Mouse (Mus musculus) limb, embryonic 12.5 days (tissue): ENCODE measurements around the gene Camta2. TPM values are rescaled to one million over a fixed set of nuclear protein-coding genes. Genes with fewer than 3 reads are reported as not detected.
A peak's percentile ranks its signal among the peaks of the same experiment; 100 is the strongest.

ENCODE experiments used
- ATAC-seq: fragments of 200-750 bp; cut with Nextera tagmentation; 2 replicates; pipeline ENCODE4 v1.8.0; 2017; ENCODE audit warnings: low read depth, moderate TSS enrichment; ENCODE audit not compliant: insufficient number of reproducible peaks, insufficient read depth, low FRiP score, low TSS enrichment
- H3K27ac ChIP-seq: fragments of 300-500 bp; sonication (generic); 2 replicates; pipeline ENCODE4 v1.5.1; 2016; ENCODE audit warnings: mild to moderate bottlenecking, moderate library complexity
- H3K27me3 ChIP-seq: fragments of 300-500 bp; sonication (generic); 2 replicates; pipeline ENCODE4 v1.6.1; 2016; ENCODE audit warnings: mild to moderate bottlenecking, moderate library complexity
- H3K36me3 ChIP-seq: fragments of 300-500 bp; sonication (generic); 2 replicates; pipeline ENCODE4 v1.6.1; 2016; ENCODE audit warnings: mild to moderate bottlenecking, moderate library complexity
- H3K4me1 ChIP-seq: fragments of 300-500 bp; sonication (generic); replicated peaks from 2 replicates; pipeline ENCODE4 v1.6.1; 2016
- H3K4me2 ChIP-seq: fragments of 300-500 bp; sonication (generic); 2 replicates; pipeline ENCODE4 v1.6.1; 2016; ENCODE audit warnings: mild to moderate bottlenecking, moderate library complexity
- H3K4me3 ChIP-seq: fragments of 300-500 bp; sonication (generic); replicated peaks from 2 replicates; pipeline ENCODE4 v1.5.1; 2016; ENCODE audit warnings: mild to moderate bottlenecking
- H3K9ac ChIP-seq: fragments of 300-500 bp; sonication (generic); replicated peaks from 2 replicates; pipeline ENCODE4 v1.6.1; 2016; ENCODE audit warnings: mild to moderate bottlenecking, moderate library complexity
- H3K9me3 ChIP-seq: fragments of 300-500 bp; sonication (generic); 2 replicates; pipeline ENCODE4 v1.6.1; 2016; ENCODE audit warnings: mild to moderate bottlenecking, moderate library complexity
- WGBS: fragments of 180-500 bp; shearing (Covaris S2); methylation state at CpG from one replicate; pipeline ENCODE4 v1.1.7; 2016; 5-methylcytosine and 5-hydroxymethylcytosine counted together
- polyA plus RNA-seq: library from polyadenylated mRNA; unstranded; fragments of >200 nt; fragmentation: Nextera tagmentation; extraction: Ambion mirVana; gene quantifications from 2 replicates; pipeline ENCODE4 v1.2.1, GENCODE M21; 2016

Gene Camta2
- polyA plus RNA-seq, 1 experiment from 2014 or later, result 9.9 TPM

DNA sequence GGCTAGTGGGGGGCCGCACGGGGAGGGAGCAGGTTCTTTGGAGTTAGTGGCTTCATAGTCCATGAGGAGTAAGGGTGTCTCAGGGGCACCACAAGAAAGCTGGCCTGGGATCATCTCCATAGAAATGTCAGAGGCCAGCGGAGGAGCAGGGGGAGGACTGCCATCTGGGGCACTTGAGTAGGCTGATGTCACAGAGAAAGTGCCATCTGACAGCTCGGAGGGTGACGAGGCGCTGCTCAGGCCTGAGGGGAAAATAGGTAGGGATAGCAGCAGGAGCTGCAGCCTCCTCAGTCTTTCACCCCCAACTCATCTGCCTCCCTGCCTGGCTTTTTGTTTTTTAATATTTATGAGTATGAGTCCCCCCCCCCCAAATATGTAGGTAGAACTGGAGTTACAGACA, 13.9 kb downstream of the Camta2 start:
- Histone ChIP-seq H3K27me3 (no peaks in the 10 kb centered on the region), H3K9me3 (no peaks in the 10 kb centered on the region), H3K36me3 (peaks cover 57% of the 10 kb centered on the region), H3K27ac (no peak overlapping the region), H3K9ac (no peak overlapping the region), H3K4me3 (no peak overlapping the region), H3K4me1 (peaks cover 13% of the 10 kb centered on the region), H3K4me2 (no peak overlapping the region)
- WGBS, result 76% methylated on average over 6 of the region's 6 CpGs
- ATAC-seq, result no peak

GRCm38 (mm10) chr11:70671333-70672047, 16.4 kb downstream of the Camta2 start:
- Histone ChIP-seq H3K27ac (no peak overlapping the region), H3K27me3 (no peaks in the 10 kb centered on the region), H3K4me2 (peak overlapping the region; percentile 67; the same call in 1 of the 2 replicates), H3K4me1 (peaks cover 26% of the 10 kb centered on the region), H3K9me3 (no peaks in the 10 kb centered on the region), H3K9ac (no peak overlapping the region), H3K36me3 (peaks cover 57% of the 10 kb centered on the region), H3K4me3 (0 out of 2 replicates have a peak overlapping the region, but pooled peaks have one; percentile 52)
- 86% methylated on average over 16 of the region's 16 CpGs for WGBS
- no peak for ATAC-seq

DNA sequence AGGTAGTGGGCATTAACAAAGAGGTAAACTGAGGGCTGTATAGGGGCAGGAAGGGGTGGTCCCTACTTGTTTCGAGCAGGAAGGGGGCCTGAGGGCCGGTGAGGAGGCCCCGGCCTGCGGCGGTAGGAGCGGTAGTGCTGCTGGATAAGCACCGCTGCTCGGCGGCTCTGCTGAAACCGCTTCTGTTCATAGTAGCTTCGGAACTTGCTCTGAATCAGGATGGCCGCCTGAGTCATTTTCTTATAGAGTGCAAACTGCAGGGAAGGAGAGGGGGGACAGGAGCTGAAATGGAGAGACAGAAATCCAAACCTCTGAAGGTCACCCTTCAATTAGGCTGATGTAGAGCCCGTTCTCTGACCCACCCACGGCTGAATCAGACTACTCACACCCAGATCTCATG, 17.4 kb downstream of the Camta2 start:
- Histone ChIP-seq H3K9ac (peak overlapping the region; percentile 67), H3K27ac (peak overlapping the region; percentile 97), H3K36me3 (peaks cover 55% of the 10 kb centered on the region), H3K27me3 (no peaks in the 10 kb centered on the region), H3K4me3 (peak overlapping the region; percentile 52), H3K4me1 (peaks cover 26% of the 10 kb centered on the region), H3K9me3 (no peaks in the 10 kb centered on the region), H3K4me2 (peak overlapping the region; percentile 67)
- WGBS, result 54% methylated on average over 14 of the region's 14 CpGs
- ATAC-seq, result no peak

- H3K4me1 ChIP-seq, result peaks cover 26% of the 10 kb centered on the region
- peak overlapping the region; percentile 67 for H3K9ac ChIP-seq
- no peaks in the 10 kb centered on the region for H3K9me3 ChIP-seq
- peak overlapping the region; percentile 52 for H3K4me3 ChIP-seq
- peaks cover 57% of the 10 kb centered on the region for H3K36me3 ChIP-seq
- no peaks in the 10 kb centered on the region for H3K27me3 ChIP-seq
- under 1% methylated on average over 31 of the region's 31 CpGs for WGBS
- peak overlapping the region; percentile 97 for H3K27ac ChIP-seq
- peak; percentile 7; the same call in 1 of the 2 replicates for ATAC-seq
- peak overlapping the region; percentile 67 for H3K4me2 ChIP-seq
Observed at GRCm38 (mm10) chr11:70669582-70670345, 18.1 kb downstream of the Camta2 start.

GRCm38 (mm10) chr11:70668771-70669505, 19.0 kb downstream of the Camta2 start, which contains the start of gene Spag7:
Spag7 (minus strand) TSS chr11:70669416.
- Histone ChIP-seq H3K4me2 (peak within 1 kb of the TSS; percentile 67), H3K27me3 (no peaks in the 10 kb centered on the region), H3K27ac (peak within 1 kb of the TSS; percentile 97), H3K4me1 (peaks cover 26% of the 10 kb centered on the region), H3K9ac (peak within 1 kb of the TSS; percentile 67), H3K9me3 (no peaks in the 10 kb centered on the region), H3K36me3 (peaks cover 57% of the 10 kb centered on the region), H3K4me3 (peak within 1 kb of the TSS; percentile 52)
- WGBS, result under 1% methylated on average over 44 of the region's 44 CpGs
- peak; percentile 96 for ATAC-seq

DNA sequence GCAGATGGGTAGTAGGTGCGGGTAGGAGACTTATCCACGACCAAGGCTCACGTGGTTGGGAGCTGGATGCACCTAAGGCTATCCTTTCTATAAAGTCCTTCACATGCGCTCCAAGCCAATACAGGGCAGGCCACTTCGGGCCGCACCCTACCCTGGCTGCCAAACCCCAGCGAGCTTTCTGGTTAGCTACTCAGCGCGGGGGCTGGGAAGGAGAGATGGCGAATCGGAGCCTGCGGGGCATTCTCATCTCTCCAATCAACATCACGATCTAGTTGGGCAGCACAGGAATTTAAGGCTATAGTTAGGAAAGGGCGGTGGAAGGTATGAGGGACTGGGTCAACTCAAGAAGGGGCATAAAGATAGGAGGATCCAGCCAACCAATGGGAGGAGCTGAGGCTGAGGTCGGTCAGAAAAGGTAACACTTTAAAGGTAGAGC, 19.6 kb downstream of the Camta2 start:
- WGBS, result under 1% methylated on average over 15 of the region's 15 CpGs
- peak overlapping the region; percentile 58 for H3K9ac ChIP-seq
- peaks cover 59% of the 10 kb centered on the region for H3K36me3 ChIP-seq
- H3K4me1 ChIP-seq, result peaks cover 26% of the 10 kb centered on the region
- peak overlapping the region; percentile 52 for H3K4me3 ChIP-seq
- no peaks in the 10 kb centered on the region for H3K9me3 ChIP-seq
- no peaks in the 10 kb centered on the region for H3K27me3 ChIP-seq
- H3K4me2 ChIP-seq, result peak overlapping the region; percentile 67
- no peak; the same call in 1 of the 2 replicates for ATAC-seq
- peak overlapping the region; percentile 97 for H3K27ac ChIP-seq

GRCm38 (mm10) chr11:70667271-70668150, 20.4 kb downstream of the Camta2 start:
- H3K9ac ChIP-seq, result peak overlapping the region; percentile 58
- ATAC-seq, result no peak
- H3K4me1 ChIP-seq, result peaks cover 26% of the 10 kb centered on the region
- peak overlapping the region; percentile 97 for H3K27ac ChIP-seq
- peak overlapping the region; percentile 52 for H3K4me3 ChIP-seq
- no peaks in the 10 kb centered on the region for H3K9me3 ChIP-seq
- WGBS, result 51% methylated on average over 14 of the region's 14 CpGs
- no peaks in the 10 kb centered on the region for H3K27me3 ChIP-seq
- H3K36me3 ChIP-seq, result peaks cover 64% of the 10 kb centered on the region
- peak overlapping the region; percentile 67 for H3K4me2 ChIP-seq

DNA sequence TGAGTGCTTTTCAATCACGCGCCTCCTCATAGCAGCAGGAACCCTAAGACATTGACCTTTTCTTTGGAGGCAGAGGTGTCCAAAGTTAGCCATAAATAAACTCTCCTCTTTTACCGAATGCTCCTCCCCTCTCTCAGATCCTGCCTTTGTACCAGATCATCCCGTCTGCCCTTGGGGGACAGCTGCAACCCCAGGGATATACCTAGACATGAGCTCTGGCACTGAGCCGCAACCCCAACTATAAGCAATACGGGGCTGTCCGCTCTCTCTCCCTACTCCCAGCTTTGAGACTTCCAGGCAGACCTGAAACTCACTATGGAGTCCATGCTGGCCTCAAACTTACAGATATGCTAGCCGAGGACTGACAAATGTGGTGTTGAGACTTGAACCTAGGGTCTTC, 21.2 kb downstream of the Camta2 start:
- Histone ChIP-seq H3K4me1 (peaks cover 26% of the 10 kb centered on the region), H3K36me3 (peaks cover 64% of the 10 kb centered on the region), H3K4me3 (no peak overlapping the region), H3K27me3 (no peaks in the 10 kb centered on the region), H3K27ac (no peak overlapping the region), H3K4me2 (no peak overlapping the region), H3K9me3 (no peaks in the 10 kb centered on the region), H3K9ac (no peak overlapping the region)
- no peak for ATAC-seq
- 94% methylated on average over 8 of the region's 8 CpGs for WGBS

DNA sequence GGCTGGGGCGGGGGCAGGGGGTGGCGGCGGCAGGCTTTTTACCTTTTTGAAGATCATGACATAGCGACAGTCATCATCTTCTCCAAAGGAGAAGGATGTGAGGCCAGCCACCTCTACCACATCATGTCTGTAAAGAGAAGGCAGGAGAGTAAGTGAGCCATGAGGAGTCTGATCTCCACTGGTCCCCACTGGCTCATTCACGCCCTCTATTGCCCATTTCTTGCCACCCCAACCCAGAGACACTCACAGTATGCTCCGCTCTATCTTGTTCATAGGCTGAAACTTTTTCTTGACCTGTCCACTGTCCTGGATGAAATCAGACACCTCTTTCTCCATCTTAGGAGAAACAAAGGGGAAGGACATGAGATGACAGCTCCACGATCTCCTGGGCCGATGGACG, 23.2 kb downstream of the Camta2 start:
- Histone ChIP-seq H3K27me3 (no peaks in the 10 kb centered on the region), H3K4me1 (peaks cover 13% of the 10 kb centered on the region), H3K4me3 (no peak overlapping the region), H3K36me3 (peaks cover 76% of the 10 kb centered on the region), H3K9me3 (no peaks in the 10 kb centered on the region), H3K9ac (no peak overlapping the region), H3K4me2 (no peak overlapping the region), H3K27ac (no peak overlapping the region)
- ATAC-seq, result no peak
- 93% methylated on average over 9 of the region's 9 CpGs for WGBS

- Histone ChIP-seq H3K27me3 (no peaks in the 10 kb centered on the region), H3K9me3 (no peaks in the 10 kb centered on the region), H3K36me3 (peaks cover 81% of the 10 kb centered on the region), H3K4me3 (no peak overlapping the region), H3K4me2 (no peak overlapping the region), H3K4me1 (peaks cover 15% of the 10 kb centered on the region), H3K9ac (no peak overlapping the region), H3K27ac (no peak overlapping the region)
- 93% methylated on average over 6 of the region's 6 CpGs for WGBS
- no peak for ATAC-seq
Observed at GRCm38 (mm10) chr11:70663957-70664356, 23.9 kb downstream of the Camta2 start.
